ENCODE assay signal across 8 mouse cellular contexts in genomic region chr2:178414261-178415149, GRCm38 (mm10). TPM values are rescaled to one million over a fixed set of nuclear protein-coding genes. Genes with fewer than 3 reads are reported as not detected.
DNase-seq lines count a peak whose midpoint lies in the region; ATAC-seq and TF ChIP-seq lines count a peak whose summit lies in the region.

Gene Ppp1r3d (minus strand): TSS chr2:178414472.
Gene Fam217b (plus strand): TSS chr2:178414524.

- peak within 1 kb of the TSS; percentile 100 for H3K4me2 ChIP-seq in intestine, embryonic 16.5 days (ENCODE audit: low read depth, low read length)

- TF ChIP-seq CTCF in spleen, adult 2 months (IDR thresholded peaks at IDR 0.05; ENCODE audit: extremely low read depth, insufficient read depth, insufficient read length, insufficient replicate concordance), result no peak
- TF ChIP-seq CTCF in small intestine, adult 2 months (IDR thresholded peaks at IDR 0.05; ENCODE audit: extremely low read depth, insufficient read length, insufficient replicate concordance, low read depth, low read length), result no peak

- no peak for DNase-seq in spleen, adult 2 months (ENCODE audit: low read depth in 1 of 2, low spot score in 2 of 2)
- DNase-seq in spleen, adult 18-20 months, result no peak
- DNase-seq in embryo, embryonic 11 days, result peak; percentile 80
- peak; percentile 80 for DNase-seq in left cerebral cortex, postnatal 4 days

- no peaks in the 10 kb centered on the region for H3K36me3 ChIP-seq in spleen, adult 2 months (ENCODE audit: control insufficient read depth, insufficient read depth, low read length)
- no peaks in the 10 kb centered on the region for H3K36me3 ChIP-seq in intestine, embryonic 16.5 days (ENCODE audit: control insufficient read depth, insufficient read depth, low read length)
- no peaks in the 10 kb centered on the region for H3K36me3 ChIP-seq in small intestine, adult 2 months (ENCODE audit: control insufficient read depth, insufficient read depth, low read length)

- H3K4me1 ChIP-seq in spleen, adult 2 months (ENCODE audit: control insufficient read depth, insufficient read depth, insufficient read length), result no peaks in the 10 kb centered on the region
- peaks cover 28% of the 10 kb centered on the region for H3K4me1 ChIP-seq in intestine, embryonic 16.5 days (ENCODE audit: control insufficient read depth, insufficient read depth, low read length)
- peaks cover 9% of the 10 kb centered on the region for H3K4me1 ChIP-seq in small intestine, adult 2 months (ENCODE audit: control insufficient read depth, insufficient read depth, insufficient read length, low read length)

- intact Hi-C loops in left cerebral cortex, postnatal 4 days (cut with DNase I), result no loop called here

- peak within 1 kb of the TSS; percentile 79 for H3K9ac ChIP-seq in intestine, embryonic 16.5 days (ENCODE audit: low read depth, low read length)

- no peaks in the 10 kb centered on the region for H3K9me3 ChIP-seq in intestine, embryonic 16.5 days (ENCODE audit: control insufficient read depth, low read length)

- H3K4me3 ChIP-seq in spleen, adult 2 months (ENCODE audit: extremely low read depth, insufficient read depth, insufficient read length), result peak within 1 kb of the TSS; percentile 57
- H3K4me3 ChIP-seq in intestine, embryonic 16.5 days (ENCODE audit: low read length), result peak within 1 kb of the TSS; percentile 70
- peak within 1 kb of the TSS; percentile 78 for H3K4me3 ChIP-seq in small intestine, adult 2 months (ENCODE audit: low read depth, low read length)

- no peak within 1 kb of the TSS; the same call in 1 of the 2 replicates for H3K27ac ChIP-seq in spleen, adult 2 months (ENCODE audit: insufficient read depth, low read length)
- H3K27ac ChIP-seq in intestine, embryonic 16.5 days (ENCODE audit: low read length), result peak within 1 kb of the TSS; percentile 75
- no peak within 1 kb of the TSS for H3K27ac ChIP-seq in small intestine, adult 2 months (ENCODE audit: insufficient read depth, low read depth, low read length)

- peaks cover 2% of the 10 kb centered on the region; the same call in 1 of the 2 replicates for H3K27me3 ChIP-seq in spleen, adult 2 months (ENCODE audit: control insufficient read depth, insufficient read depth, low read length)
- no peaks in the 10 kb centered on the region for H3K27me3 ChIP-seq in intestine, embryonic 16.5 days (replicated peaks; ENCODE audit: control insufficient read depth, insufficient read depth, low read length)
- 0 out of 2 replicates have a peak, but pooled peaks cover 7% of the 10 kb centered on the region for H3K27me3 ChIP-seq in small intestine, adult 2 months (ENCODE audit: control insufficient read depth, insufficient read depth, low read length)

- no peak for TF ChIP-seq POLR2A in spleen, adult 2 months (IDR thresholded peaks at IDR 0.05; ENCODE audit: low read depth, low read length)
- no peak for TF ChIP-seq POLR2A in small intestine, adult 2 months (IDR thresholded peaks at IDR 0.05; ENCODE audit: low read depth, low read length)

- under 1% methylated on average over 62 of the region's 74 CpGs for WGBS in spleen, adult 2 months
- WGBS in intestine, embryonic 16.5 days, result 0% methylated on average over 59 of the region's 74 CpGs
- WGBS in small intestine, adult 2 months, result under 1% methylated on average over 73 of the region's 74 CpGs

- peak; percentile 57 for ATAC-seq in granulocyte monocyte progenitor cell, adult 5-6 weeks (replicated peaks; ENCODE audit: poor library complexity, severe bottlenecking)
- ATAC-seq in intestine, embryonic 16.5 days, result peak; percentile 81
- ATAC-seq in megakaryocyte progenitor cell, adult 5-6 weeks (replicated peaks; ENCODE audit: poor library complexity), result peak; percentile 56

RNA-seq across cellular contexts. Expression of gene Ppp1r3d, which starts in this region (rescaled TPM):
- 1.7 and 3.0 TPM in 2 replicates for polyA plus RNA-seq in spleen, adult 2 months (2012; rRNA removed)
- total RNA-seq in granulocyte monocyte progenitor cell, adult 5-6 weeks (2014; fragmentation: Nextera tagmentation), result 2.4 and 3.2 TPM in 2 replicates
- 0.73 and 1.0 TPM in 2 replicates for total RNA-seq in granulocyte monocyte progenitor cell, adult 5-6 weeks (2017)
- 3.9 and 4.3 TPM in 2 replicates for polyA plus RNA-seq in intestine, embryonic 16.5 days (2015; fragmentation: Nextera tagmentation; extraction: Ambion mirVana)
- 1 to 10 TPM; 7.3 to 7.5 TPM for total RNA-seq in left cerebral cortex, postnatal 4 days (2021)
- total RNA-seq in megakaryocyte progenitor cell, adult 5-6 weeks (2015), result 2.8 and 3.0 TPM in 2 replicates
- 1.9 and 2.2 TPM in 2 replicates for total RNA-seq in megakaryocyte progenitor cell, adult 5-6 weeks (2017)
- 1.1 TPM in 2 replicates for polyA plus RNA-seq in small intestine, adult 2 months (2012; rRNA removed)

RNA-seq across cellular contexts. Expression of gene Fam217b, which starts in this region (rescaled TPM):
- polyA plus RNA-seq in spleen, adult 2 months (2012; rRNA removed), result 0.57 and 0.80 TPM in 2 replicates
- total RNA-seq in granulocyte monocyte progenitor cell, adult 5-6 weeks (2014; fragmentation: Nextera tagmentation), result 7.0 and 7.4 TPM in 2 replicates
- total RNA-seq in granulocyte monocyte progenitor cell, adult 5-6 weeks (2017), result 3.9 and 5.9 TPM in 2 replicates
- 4.2 and 5.4 TPM in 2 replicates for polyA plus RNA-seq in intestine, embryonic 16.5 days (2015; fragmentation: Nextera tagmentation; extraction: Ambion mirVana)
- 10 to 100 TPM; 24.9 to 26.4 TPM for total RNA-seq in left cerebral cortex, postnatal 4 days (2021)
- 8.6 and 9.3 TPM in 2 replicates for total RNA-seq in megakaryocyte progenitor cell, adult 5-6 weeks (2015)
- 3.8 and 4.4 TPM in 2 replicates for total RNA-seq in megakaryocyte progenitor cell, adult 5-6 weeks (2017)
- 0.23 and 0.37 TPM in 2 replicates for polyA plus RNA-seq in small intestine, adult 2 months (2012; rRNA removed)

Comparison
In these comparisons a context has a peak if more than half of its experiments do, and no peak if none do; other contexts are left out.
1. DNase-seq: peak in embryo, embryonic 11 days (single experiment) and left cerebral cortex, postnatal 4 days (single experiment); none in spleen, adult 2 months (0 of 2) and spleen, adult 18-20 months (0 of 2).
2. Peak in every context shown above with its lines, with median percentiles within 50 percentile points of each other: H3K4me3 ChIP-seq and ATAC-seq.